Mouse (Mus musculus): ENCODE results near the gene Plekhh2. TPM values are rescaled to one million over a fixed set of nuclear protein-coding genes. Genes with fewer than 3 reads are reported as not detected.
A peak's percentile ranks its signal among the peaks of the same experiment; 100 is the strongest.

The Plekhh2 gene
- total RNA-seq (2021) (1 to 10 TPM; 1.4 to 2.0 TPM), polyA plus RNA-seq (2012; rRNA removed) (1.7 and 3.1 TPM in 2 replicates)
- long read RNA-seq, full-length matches to known transcripts, result 1 of 2 reads
- long read RNA-seq, partial matches to known transcripts, result 0 of 2 reads
- long read RNA-seq, other reads (novel, unspliced or antisense), result 1 of 2 reads

DNA sequence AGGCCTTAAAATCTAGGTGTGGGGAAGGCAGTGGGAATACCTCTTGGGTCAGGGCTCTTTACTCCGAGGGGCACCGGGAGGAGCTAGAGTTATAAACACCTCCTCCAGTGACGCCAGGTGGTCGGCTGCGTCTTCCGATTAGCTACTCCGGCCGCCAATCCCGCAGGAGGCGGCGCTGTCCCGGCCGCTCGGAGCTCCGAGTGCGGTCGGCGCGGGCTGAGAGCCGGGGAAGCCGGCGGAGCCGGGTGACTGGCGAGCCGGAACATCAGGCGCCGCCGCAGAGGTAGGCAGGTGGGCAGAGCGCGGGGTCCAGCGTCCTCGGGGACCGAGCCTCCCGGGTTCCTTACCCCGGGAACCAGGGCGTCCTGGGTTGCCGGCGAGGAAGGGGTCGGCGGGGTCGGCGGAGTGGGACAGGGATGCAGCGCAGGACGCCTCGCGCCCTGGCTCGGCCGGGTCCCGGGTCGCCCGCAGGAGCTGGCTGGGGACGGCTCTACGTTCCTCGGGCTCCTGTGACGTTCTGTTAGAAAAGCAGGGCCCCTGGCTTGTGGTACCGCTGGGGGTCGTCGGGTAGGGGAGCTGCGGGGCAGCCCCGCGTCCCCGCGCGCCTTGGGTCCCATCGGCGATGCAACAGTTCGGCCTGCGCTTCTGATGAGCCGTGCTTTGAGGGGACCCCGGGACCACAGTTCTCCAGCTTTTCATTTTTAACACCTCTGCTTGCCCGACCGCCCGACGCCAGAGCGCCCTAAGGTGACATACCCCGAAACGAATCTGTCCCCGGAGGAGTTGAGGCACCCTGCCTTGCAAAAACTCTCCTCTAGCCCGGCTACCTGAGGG is at the start of gene Plekhh2:
Plekhh2 (plus strand) TSS at position 214 of the 834 bp plus-strand sequence.
- Histone ChIP-seq H3K4me3 (peak within 1 kb of the TSS; percentile 55), H3K79me2 (replicated peaks; ENCODE audit: control insufficient read depth, insufficient read depth, low read length) (no peaks in the 10 kb centered on the region), H3K4me1 (ENCODE audit: control insufficient read depth, insufficient read depth, low read length) (peaks cover 4% of the 10 kb centered on the region), H3K27me3 (ENCODE audit: control insufficient read depth, insufficient read depth, low read length) (no peaks in the 10 kb centered on the region), H3K27ac (peak within 1 kb of the TSS; percentile 68), H3K9ac (ENCODE audit: low read depth, low read length) (peak within 1 kb of the TSS; percentile 87), H3K36me3 (ENCODE audit: control insufficient read depth, insufficient read depth, low read length) (no peaks in the 10 kb centered on the region; the same call in 1 of the 2 replicates)
- intact Hi-C loops (cut with DNase I), result no loop called here
- peak; percentile 88 to 90 for DNase-seq
- no peak for TF ChIP-seq EP300 (IDR thresholded peaks at IDR 0.05; ENCODE audit: insufficient read depth, low read depth, low read length)
- TF ChIP-seq CTCF (IDR thresholded peaks at IDR 0.05), result peak; percentile 42
- under 1% methylated on average over 79 of the region's 79 CpGs for WGBS

DNA sequence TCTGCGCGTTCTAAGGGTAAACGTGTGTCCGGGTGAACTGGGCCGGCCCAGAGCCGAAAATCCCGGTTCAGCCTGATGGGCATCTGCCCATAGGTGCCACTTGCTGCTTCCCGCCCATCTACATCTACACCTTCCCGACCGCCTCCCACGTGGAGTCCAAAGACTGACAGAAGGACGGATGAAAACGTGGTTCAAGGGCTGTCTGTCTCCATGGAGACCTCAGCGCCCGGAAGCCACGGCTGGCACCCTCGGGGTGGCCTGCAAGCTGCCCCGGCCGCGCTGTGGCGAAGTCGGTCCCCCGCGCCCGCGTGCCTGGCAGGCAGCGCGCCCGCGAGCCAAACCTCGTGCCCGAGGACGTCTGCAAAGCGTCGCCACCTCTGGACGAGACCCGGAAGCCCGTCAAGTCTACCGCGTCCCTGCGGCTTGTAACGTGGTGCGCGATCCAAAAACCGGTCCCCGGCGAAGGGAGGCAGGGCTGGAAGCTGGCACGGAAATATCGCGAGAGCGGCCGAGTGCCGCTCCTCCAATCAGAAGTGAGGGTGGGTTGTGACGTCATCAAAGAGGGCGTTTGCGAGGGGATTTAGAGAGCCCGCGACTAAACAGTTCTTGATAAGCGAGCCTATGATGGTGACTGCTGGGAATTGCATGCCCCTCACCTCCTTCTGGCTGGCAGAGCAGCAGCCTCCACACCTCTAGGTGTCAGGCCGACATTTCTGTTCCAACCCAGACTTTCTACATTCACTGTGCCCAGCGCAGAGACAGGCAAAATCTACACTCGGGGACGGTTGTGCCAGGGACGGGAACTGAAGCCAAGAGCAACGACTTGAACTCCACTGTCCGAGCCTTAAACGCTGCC is 45.7 kb upstream of the Plekhh2 start, which contains the start of gene Thada:
Thada (minus strand) TSS at position 453 of the 856 bp plus-strand sequence.
- intact Hi-C loops (cut with DNase I), result no loop called here
- peak; percentile 97 to 98 for DNase-seq
- H3K27ac ChIP-seq, result peak within 1 kb of the TSS; percentile 80
- no peaks in the 10 kb centered on the region for H3K36me3 ChIP-seq (ENCODE audit: control insufficient read depth, insufficient read depth, low read length)
- H3K4me1 ChIP-seq (ENCODE audit: control insufficient read depth, insufficient read depth, low read length), result no peaks in the 10 kb centered on the region
- no peaks in the 10 kb centered on the region for H3K27me3 ChIP-seq (ENCODE audit: control insufficient read depth, insufficient read depth, low read length)
- H3K79me2 ChIP-seq (replicated peaks; ENCODE audit: control insufficient read depth, insufficient read depth, low read length), result no peaks in the 10 kb centered on the region
- TF ChIP-seq CTCF (IDR thresholded peaks at IDR 0.05) (no peak), EP300 (IDR thresholded peaks at IDR 0.05; ENCODE audit: insufficient read depth, low read depth, low read length) (peak; percentile 51; the same call in 1 of the 2 replicates), POLR2A (IDR thresholded peaks at IDR 0.05; ENCODE audit: insufficient read depth, low read depth, low read length) (peak; percentile 67)
- WGBS, result under 1% methylated on average over 67 of the region's 67 CpGs
- H3K4me3 ChIP-seq, result peak within 1 kb of the TSS; percentile 96
- peak within 1 kb of the TSS; percentile 75 for H3K9ac ChIP-seq (ENCODE audit: low read depth, low read length)

DNA sequence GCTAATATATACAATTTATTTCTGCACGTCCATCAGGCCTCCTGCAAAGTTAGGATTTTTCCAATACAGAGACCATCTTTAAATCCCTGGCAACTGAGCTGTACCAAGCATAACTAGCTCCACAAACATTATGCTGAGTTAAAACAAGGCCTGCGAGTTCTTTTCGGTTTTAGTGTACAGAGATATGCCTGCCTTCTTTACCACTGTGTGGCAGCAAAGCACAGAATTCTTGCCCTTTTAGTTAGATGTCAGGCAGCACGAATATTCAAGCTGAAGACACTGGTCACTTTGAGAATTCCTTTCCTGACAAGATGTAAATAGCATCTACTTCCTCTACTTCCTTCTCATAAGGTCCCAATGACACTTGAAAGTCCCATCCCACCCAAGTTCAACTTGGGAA is 37.4 kb upstream of the Plekhh2 start:
- no peaks in the 10 kb centered on the region for H3K4me1 ChIP-seq (ENCODE audit: control insufficient read depth, insufficient read depth, low read length)

DNA sequence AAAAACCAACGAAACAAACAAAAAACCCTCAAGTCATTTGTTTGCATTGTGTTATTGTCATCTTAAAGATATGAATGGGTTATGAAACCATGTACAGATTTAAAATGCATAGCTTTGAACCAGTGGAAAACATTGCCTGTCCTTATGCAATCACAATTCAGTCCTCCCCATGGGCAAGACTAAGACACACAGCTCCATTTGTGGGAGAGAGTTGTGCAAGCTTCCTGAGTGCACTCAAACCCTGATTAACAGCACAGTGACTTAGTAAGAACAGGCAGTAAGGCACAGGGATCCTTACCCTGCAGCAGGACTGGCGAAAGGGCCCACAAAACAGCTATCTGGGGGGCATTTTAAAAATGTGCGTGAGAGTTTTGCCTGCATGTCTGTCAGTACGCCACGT is 34.5 kb upstream of the Plekhh2 start:
- intact Hi-C loops (cut with DNase I), result loop anchor here (10.0 kb wide), 1 partner anchor 228 kb away; no protein-coding TSS in a partner anchor
- TF ChIP-seq CTCF (IDR thresholded peaks at IDR 0.05) (no peak), EP300 (IDR thresholded peaks at IDR 0.05; ENCODE audit: insufficient read depth, low read depth, low read length) (no peak), POLR2A (IDR thresholded peaks at IDR 0.05; ENCODE audit: insufficient read depth, low read depth, low read length) (no peak)
- no peaks in the 10 kb centered on the region; the same call in 1 of the 2 replicates for H3K4me1 ChIP-seq (ENCODE audit: control insufficient read depth, insufficient read depth, low read length)
- H3K36me3 ChIP-seq (ENCODE audit: control insufficient read depth, insufficient read depth, low read length), result no peaks in the 10 kb centered on the region
- no peak overlapping the region for H3K27ac ChIP-seq
- WGBS, result 86% methylated on average over 5 of the region's 5 CpGs
- no peak overlapping the region for H3K9ac ChIP-seq (ENCODE audit: low read depth, low read length)
- no peak overlapping the region for H3K4me3 ChIP-seq
- H3K79me2 ChIP-seq (replicated peaks; ENCODE audit: control insufficient read depth, insufficient read depth, low read length), result no peaks in the 10 kb centered on the region
- no peak for DNase-seq
- H3K27me3 ChIP-seq (ENCODE audit: control insufficient read depth, insufficient read depth, low read length), result no peaks in the 10 kb centered on the region

More for the DNA sequence above, 37.4 kb upstream of the Plekhh2 start:
- Histone ChIP-seq H3K4me3 (no peak overlapping the region), H3K9ac (ENCODE audit: low read depth, low read length) (no peak overlapping the region), H3K27ac (no peak overlapping the region), H3K36me3 (ENCODE audit: control insufficient read depth, insufficient read depth, low read length) (no peaks in the 10 kb centered on the region), H3K27me3 (ENCODE audit: control insufficient read depth, insufficient read depth, low read length) (no peaks in the 10 kb centered on the region), H3K79me2 (replicated peaks; ENCODE audit: control insufficient read depth, insufficient read depth, low read length) (no peaks in the 10 kb centered on the region)
- peak; percentile 54 for TF ChIP-seq CTCF (IDR thresholded peaks at IDR 0.05)
- no peak for TF ChIP-seq POLR2A (IDR thresholded peaks at IDR 0.05; ENCODE audit: insufficient read depth, low read depth, low read length)
- DNase-seq, result no peak
- 53% methylated on average over 4 of the region's 4 CpGs for WGBS
- intact Hi-C loops (cut with DNase I), result loop anchor here (10.0 kb wide), 1 partner anchor 230 kb away; no protein-coding TSS in a partner anchor

DNA sequence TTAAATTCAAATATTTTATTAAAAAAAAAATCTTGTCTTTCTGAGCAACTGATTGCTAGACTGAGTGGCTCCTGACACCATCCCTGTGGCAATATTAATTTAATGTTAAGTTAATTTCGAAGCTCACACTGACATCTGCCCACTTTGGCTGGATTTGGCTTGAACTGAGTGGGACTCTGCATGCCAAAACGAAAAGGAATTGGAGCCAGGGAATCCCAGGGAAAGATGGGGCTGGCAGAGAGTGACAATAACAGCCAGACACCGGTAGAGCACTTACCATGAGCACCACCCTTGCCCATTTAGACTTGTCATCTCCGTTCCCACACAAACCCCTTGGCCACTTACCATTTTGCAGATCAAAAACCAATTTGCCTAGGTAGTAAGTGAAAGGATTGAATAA is 33.4 kb upstream of the Plekhh2 start:
- no peaks in the 10 kb centered on the region for H3K79me2 ChIP-seq (replicated peaks; ENCODE audit: control insufficient read depth, insufficient read depth, low read length)
- no peaks in the 10 kb centered on the region; the same call in 1 of the 2 replicates for H3K4me1 ChIP-seq (ENCODE audit: control insufficient read depth, insufficient read depth, low read length)
- no peaks in the 10 kb centered on the region for H3K36me3 ChIP-seq (ENCODE audit: control insufficient read depth, insufficient read depth, low read length)
- no peak overlapping the region for H3K27ac ChIP-seq
- WGBS, result 79% methylated on average over 4 of the region's 4 CpGs
- intact Hi-C loops (cut with DNase I), result loop anchor here (10.0 kb wide), 1 partner anchor 227 kb away; no protein-coding TSS in a partner anchor
- H3K9ac ChIP-seq (ENCODE audit: low read depth, low read length), result no peak overlapping the region
- no peak for TF ChIP-seq EP300 (IDR thresholded peaks at IDR 0.05; ENCODE audit: insufficient read depth, low read depth, low read length)
- TF ChIP-seq POLR2A (IDR thresholded peaks at IDR 0.05; ENCODE audit: insufficient read depth, low read depth, low read length), result no peak
- TF ChIP-seq CTCF (IDR thresholded peaks at IDR 0.05), result no peak
- DNase-seq, result no peak
- H3K4me3 ChIP-seq, result no peak overlapping the region
- H3K27me3 ChIP-seq (ENCODE audit: control insufficient read depth, insufficient read depth, low read length), result no peaks in the 10 kb centered on the region

Measured in heart, adult 2 months (tissue).